Mouse (Mus musculus) liver, embryonic 14.5 days (tissue): ENCODE measurements at regions not wholly inside any gene's neighbourhood (a gene's known extent, or its start where the extent isn't known, plus 50 kb on each side); places are given as distances from the start of the nearest gene placed in this dataset.

Source experiments
- CTCF ChIP-seq: IDR thresholded peaks from 2 replicates; pipeline ENCODE4 v1.5.1; 2016; ENCODE audit warnings: antibody characterized with exemption, low read depth, control low read depth
- EP300 ChIP-seq: IDR thresholded peaks from 2 replicates; pipeline ENCODE4 v1.6.1; 2016; ENCODE audit warnings: antibody characterized with exemption, low read depth

- TF ChIP-seq EP300, result no peak
- TF ChIP-seq CTCF, result no peak
These were observed 161.1 kb downstream of the Srek1 start for GRCm38 (mm10) chr13:103613333-103613725.
